Mouse (Mus musculus) B cell, adult 67 days (primary cell): ENCODE results near the gene Mmp25. TPM values are rescaled to one million over a fixed set of nuclear protein-coding genes. Genes with fewer than 3 reads are reported as not detected.

Experiments
- total RNA-seq, 2 experiments: library from RNA; stranded (reverse); gene quantifications; 4 replicates each; pipeline ENCODE4 v1.2.4; 2023

The Mmp25 gene
- not detected for total RNA-seq

DNA sequence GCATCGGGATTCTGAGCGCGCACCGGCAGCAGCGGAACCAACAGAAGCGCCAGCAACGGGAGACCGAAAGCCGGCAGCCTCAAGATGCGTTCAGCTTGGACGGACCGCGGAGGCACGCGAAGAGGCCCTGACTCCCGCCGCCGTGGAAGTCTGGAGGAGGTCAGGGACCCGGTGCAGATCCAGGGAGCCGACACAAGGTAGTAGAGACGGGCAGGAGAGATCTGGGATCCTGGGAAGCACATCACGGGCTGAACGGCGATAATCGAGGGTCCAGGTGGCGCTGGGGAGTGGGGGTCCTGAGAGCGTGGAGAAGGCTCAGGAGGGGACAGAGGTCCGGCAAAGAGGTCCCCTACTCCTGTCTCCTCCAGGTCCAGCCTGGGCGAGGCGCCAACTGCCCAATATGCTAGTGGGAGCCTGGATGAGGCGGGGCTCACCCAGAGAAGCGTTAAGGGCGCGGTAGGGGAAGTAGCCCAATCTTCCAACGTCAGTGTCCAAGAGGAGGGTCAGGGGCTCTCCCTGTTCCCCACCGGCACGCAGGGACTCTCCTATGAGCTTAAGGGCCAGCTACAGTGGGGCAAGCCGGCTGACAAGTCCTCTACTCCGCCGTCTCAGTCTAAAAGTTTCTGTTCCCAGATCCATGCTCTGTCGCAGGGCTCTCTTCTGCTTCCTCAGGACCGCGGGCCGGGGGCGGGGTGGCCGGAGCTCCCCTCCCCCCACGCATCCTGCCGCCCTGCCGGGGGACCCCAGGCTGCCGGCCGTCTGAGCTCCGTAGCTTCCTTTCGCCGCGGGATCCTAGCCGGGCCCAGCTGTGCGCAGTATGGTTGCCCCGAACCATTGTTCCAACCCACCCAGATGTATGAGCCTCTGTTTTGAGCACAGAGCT is at the start of gene Mmp25:
Gene Mmp25 (minus strand): TSS at position 665 of the 883 bp plus-strand sequence.

GRCm38 (mm10) chr17:23683856-23684672 is 39.0 kb upstream of the Mmp25 start, which contains the start of gene Cldn9:
Gene Cldn9, minus strand, starts transcription at chr17:23684026.

DNA sequence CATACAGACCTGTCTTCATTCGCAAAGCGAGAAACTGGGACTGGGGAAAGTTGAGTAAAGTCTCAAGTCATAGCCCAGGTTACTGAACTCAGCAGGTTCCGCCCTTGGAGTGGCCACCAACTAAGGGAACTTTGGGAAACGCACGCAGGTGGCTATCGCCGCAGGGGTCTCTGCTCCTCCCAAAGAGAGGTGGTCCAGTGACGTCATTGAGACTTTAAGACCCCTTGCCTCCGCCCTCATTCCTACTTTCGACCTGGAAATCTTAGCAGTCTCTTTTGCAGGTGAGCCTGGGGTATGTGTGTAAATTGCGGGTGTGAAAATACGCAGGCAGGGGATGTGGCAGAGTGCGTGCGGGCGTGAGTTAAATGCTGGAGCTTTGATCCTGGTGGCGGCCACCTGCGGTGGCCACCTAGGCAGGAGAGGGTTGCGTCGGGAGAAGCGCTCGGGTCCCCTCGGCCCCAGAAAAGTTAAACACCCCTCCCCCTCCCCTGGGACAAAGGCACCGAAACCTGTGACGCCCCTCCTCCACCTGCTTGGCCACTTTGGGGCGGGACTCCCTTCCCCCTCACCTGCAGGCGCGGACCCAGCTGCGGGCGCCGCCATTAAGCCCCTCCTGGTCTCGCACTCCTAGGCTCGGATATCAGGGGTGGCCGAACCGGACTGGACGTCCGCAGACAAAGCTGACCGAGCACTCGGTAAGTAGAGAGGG is 34.2 kb upstream of the Mmp25 start, which contains the start of gene Cldn6:
Gene Cldn6 (plus strand): TSS at position 123 of the 709 bp plus-strand sequence.

DNA sequence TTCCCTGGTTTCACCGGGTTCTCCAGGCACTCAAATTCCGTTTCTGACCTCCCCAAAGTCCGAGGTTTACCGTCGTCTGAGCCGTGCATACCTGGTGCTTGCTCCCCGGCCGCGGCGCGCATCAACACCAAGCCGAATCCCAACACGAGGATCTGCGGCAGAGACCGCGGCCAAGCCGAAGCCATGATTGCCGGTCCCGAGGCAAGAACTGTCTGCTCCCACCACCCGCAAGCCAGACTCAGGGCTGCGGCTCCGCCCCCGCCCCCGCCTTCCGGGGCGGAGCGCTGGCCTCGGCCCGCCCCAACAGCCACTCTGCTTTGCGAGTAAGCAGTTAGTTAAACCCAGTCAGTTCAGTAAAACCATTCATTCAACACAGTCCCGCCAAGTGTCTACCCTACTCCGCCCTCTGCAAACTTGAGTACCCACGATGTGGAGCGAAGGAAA is 32.2 kb upstream of the Mmp25 start, which contains the start of gene Tnfrsf12a:
Gene Tnfrsf12a (minus strand): TSS at position 233 of the 444 bp plus-strand sequence.

DNA sequence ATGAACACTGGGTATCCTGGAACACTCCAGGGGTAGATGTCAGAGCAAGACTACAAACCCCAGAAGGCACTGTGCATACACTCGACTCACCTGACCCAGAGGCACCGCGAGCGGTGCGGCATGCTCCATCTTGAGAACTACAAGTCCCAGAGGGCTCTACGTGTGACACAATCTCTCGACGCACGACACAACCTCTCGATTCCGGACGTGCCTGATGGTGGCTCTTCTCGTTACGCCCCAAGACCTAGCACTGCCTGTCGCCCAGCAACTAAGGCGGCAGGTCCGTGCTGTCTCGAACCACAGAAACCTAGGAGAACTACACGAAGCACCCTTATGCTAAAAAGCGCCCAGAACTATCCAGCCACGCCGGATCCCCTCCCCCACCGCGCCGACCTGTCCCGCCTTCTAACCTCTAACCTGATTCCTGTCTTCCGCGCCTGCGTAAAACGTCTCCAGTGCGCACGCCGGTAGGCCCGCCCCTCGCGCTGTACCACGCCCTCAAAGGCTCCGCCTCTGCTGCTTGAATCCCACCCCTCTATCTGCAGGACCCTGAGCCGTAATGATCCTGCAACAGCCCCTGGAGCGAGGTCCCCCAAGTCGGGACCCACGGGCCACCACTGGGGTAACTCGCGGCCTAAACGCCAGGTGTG is 28.5 kb upstream of the Mmp25 start, which contains the start of the genes Hcfc1r1 and Thoc6:
Gene Hcfc1r1 (plus strand): TSS at position 173 of the 650 bp plus-strand sequence.
Gene Thoc6 (minus strand): TSS at position 459 of the 650 bp plus-strand sequence.

GRCm38 (mm10) chr17:23660117-23660875 is 15.2 kb upstream of the Mmp25 start, which contains the start of gene Bicdl2:
Gene Bicdl2, plus strand, starts transcription at chr17:23660506.

GRCm38 (mm10) chr17:23600641-23601622 is 44.1 kb downstream of the Mmp25 start, which contains the start of gene Zscan10:
Gene Zscan10, plus strand, starts transcription at chr17:23600856.

GRCm38 (mm10) chr17:23598582-23599552 is 46.2 kb downstream of the Mmp25 start, which contains the start of gene Zfp13:
Gene Zfp13, minus strand, starts transcription at chr17:23599487.

Other genes starting within 250 kb of the Mmp25 start
- not detected for gene Vmn2r117, start 165.6 kb downstream of the Mmp25 start, total RNA-seq
- gene Zfp213, start 81.0 kb downstream of the Mmp25 start, total RNA-seq, result 10 to 100 TPM in 1 of 2 experiments, 1 to 10 TPM in 1; 8.3 to 11.5 TPM
- gene Zfp13, start 45.8 kb downstream of the Mmp25 start, total RNA-seq, result not detected
- gene Zscan10, start 44.4 kb downstream of the Mmp25 start, total RNA-seq, result not detected
- under 1 TPM in 1 of 2 experiments, not detected in 1; 0.36 TPM for gene Bicdl2, start 15.2 kb upstream of the Mmp25 start, total RNA-seq
- gene Hcfc1r1, start 28.3 kb upstream of the Mmp25 start, total RNA-seq, result 10 to 100 TPM; 40.1 to 46.3 TPM
- gene Thoc6, start 28.6 kb upstream of the Mmp25 start, total RNA-seq, result 10 to 100 TPM; 24.5 to 27.7 TPM
- gene Tnfrsf12a, start 32.2 kb upstream of the Mmp25 start, total RNA-seq, result 10 to 100 TPM; 10.2 to 15.2 TPM
- gene Cldn6, start 34.0 kb upstream of the Mmp25 start, total RNA-seq, result not detected
- not detected for gene Cldn9, start 38.7 kb upstream of the Mmp25 start, total RNA-seq
- gene 1520401A03Rik, start 77.5 kb upstream of the Mmp25 start, total RNA-seq, result not detected
- 10 to 100 TPM; 32.9 to 38.9 TPM for gene Pkmyt1, start 81.1 kb upstream of the Mmp25 start, total RNA-seq
- gene Paqr4, start 95.6 kb upstream of the Mmp25 start, total RNA-seq, result 1 to 10 TPM in 1 of 2 experiments, under 1 TPM in 1; 0.20 to 1.0 TPM
- not detected for gene Kremen2, start 100.6 kb upstream of the Mmp25 start, total RNA-seq
- 10 to 100 TPM; 24.9 to 32.8 TPM for gene Flywch1, start 126.3 kb upstream of the Mmp25 start, total RNA-seq
- gene Flywch2, start 140.8 kb upstream of the Mmp25 start, total RNA-seq, result not detected
- gene Srrm2, start 145.3 kb upstream of the Mmp25 start, total RNA-seq, result 1,000 to 10,000 TPM; 1,310 to 1,340 TPM
- 100 to 1,000 TPM; 164 to 171 TPM for gene Elob, start 183.9 kb upstream of the Mmp25 start, total RNA-seq
- not detected for gene Prss33, start 190.8 kb upstream of the Mmp25 start, total RNA-seq
- gene Prss32, start 198.6 kb upstream of the Mmp25 start, total RNA-seq, result not detected
- under 1 TPM in 1 of 2 experiments, not detected in 1; 0.41 TPM for gene Prss41, start 198.9 kb upstream of the Mmp25 start, total RNA-seq
- gene Prss21, start 222.8 kb upstream of the Mmp25 start, total RNA-seq, result not detected
- not detected for gene Dcpp1, start 235.6 kb upstream of the Mmp25 start, total RNA-seq
- gene Dcpp2, start 235.6 kb upstream of the Mmp25 start, total RNA-seq, result not detected